Mouse (Mus musculus) heart, adult 2 months (tissue): ENCODE data around the gene Ppard.

Source experiments
- CTCF ChIP-seq: fragments of 200-600 bp; IDR thresholded peaks from 2 replicates; pipeline ENCODE4 v1.8.1; 2022; ENCODE audit warnings: antibody characterized with exemption, mild to moderate bottlenecking, moderate library complexity
- EP300 ChIP-seq: fragments of 200-500 bp; IDR thresholded peaks from 2 replicates; pipeline ENCODE4 v1.6.1; 2011; ENCODE audit warnings: low read depth, low read length, control low read depth; ENCODE audit not compliant: insufficient read depth

DNA sequence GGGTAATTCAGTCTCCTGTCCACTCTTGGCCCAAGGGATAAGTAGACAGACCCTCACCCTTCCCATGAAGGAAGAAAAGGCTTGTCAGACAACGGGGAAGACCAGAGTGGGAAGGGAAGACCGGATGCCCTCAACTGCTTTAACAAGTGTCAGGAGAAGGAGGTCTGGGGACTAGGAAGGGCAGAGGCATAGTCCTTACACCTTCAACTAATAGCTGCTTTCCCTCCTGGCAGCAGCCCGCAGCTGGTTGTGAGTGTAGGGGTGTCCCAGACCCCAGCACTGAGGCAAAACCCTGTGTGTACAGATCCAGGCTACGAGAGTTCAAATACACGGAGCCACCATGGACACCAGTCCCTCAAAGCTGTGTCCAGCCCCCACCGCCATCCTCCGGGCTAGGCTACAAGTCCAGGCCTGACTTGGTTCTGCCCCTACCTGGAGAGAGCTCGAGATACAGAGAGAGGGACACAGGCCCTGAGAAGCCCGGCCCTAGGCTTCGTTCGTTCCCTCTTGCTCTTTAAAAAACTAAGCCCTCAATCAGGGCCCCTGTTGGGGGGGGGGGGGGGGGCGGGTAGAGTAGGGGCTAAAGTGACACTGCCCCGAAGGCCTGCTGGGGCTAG is 116.9 kb downstream of the Ppard start:
- TF ChIP-seq EP300 (no peak), CTCF (no peak)
